Mouse (Mus musculus) left cerebral cortex, adult 9 months (tissue): ENCODE measurements around the gene Zfp276.
"Not testable (repeated sequence)": the region's sequence is repeated elsewhere in the genome, so short reads cannot be mapped to it uniquely, and the experiment has no call there.

Experiments
- DNase-seq, 2 experiments: peaks; one replicate each; pipeline ENCODE4 v3.0.0; 2022; ENCODE audit warnings: low spot score in 2 of 2

The Zfp276 gene

GRCm38 (mm10) chr8:123244382-123244781 lies 9.6 kb upstream of the Zfp276 start:
- no peak for DNase-seq

DNA sequence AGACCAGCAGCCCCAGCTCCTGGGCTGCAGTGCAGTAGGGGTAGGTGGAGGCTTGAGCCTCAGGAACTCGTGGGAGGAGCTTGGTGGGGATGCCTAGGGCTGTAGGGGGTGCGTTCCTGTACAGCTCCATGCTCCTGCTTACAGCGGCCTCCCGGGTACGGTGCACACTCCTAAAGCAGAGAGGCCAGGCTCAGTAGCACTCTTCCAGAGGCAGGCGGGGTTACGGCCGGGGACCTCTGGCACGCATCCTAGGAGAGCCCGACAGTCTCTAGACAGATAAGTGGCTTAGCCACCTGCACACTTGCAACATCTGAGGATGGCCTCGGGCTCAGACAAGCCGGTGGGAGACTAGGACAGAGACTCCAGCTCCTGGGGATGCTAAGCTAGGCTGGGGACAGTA lies 8.5 kb upstream of the Zfp276 start:
- DNase-seq = no peak

DNA sequence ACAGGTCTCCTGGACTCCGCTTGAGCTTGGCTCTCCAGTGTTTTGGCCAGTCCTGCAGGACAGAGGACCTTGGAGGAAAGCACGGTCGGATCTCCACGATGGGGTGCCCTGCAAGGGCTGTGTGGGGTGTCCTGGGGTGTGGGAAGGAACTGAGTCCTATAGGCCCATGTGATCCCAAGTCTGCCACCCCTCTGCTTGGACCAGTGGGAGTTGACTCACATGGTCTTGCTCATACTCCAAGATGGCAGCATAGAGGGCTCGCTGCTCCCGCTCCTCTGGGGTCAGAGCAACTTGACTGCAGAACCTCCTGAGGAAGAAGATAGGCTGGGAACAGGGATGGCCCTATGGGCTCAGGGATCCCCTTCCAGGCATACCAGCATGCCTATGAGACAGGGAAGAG lies 6.2 kb upstream of the Zfp276 start:
- no peak for DNase-seq

DNA sequence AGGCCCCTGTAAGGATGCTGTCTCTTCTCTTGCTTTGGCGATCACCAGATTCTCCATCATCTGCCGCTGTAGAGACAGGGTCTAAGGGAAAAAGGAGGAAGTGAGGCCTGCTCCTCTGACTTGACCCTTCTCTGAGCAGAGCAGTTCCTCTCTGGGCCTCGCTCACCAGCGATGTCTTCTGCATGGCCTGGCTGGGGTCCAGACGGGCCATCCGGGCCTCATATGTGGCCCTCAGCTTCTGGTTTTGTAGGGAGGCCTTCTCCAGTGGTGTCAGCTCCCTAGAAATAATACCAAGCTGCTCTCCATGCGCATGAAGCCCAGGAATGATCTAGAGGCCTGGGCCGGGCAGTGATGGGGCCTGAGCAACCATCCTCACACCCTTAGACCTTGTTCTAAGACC lies 5.4 kb upstream of the Zfp276 start:
- DNase-seq = no peak

DNA sequence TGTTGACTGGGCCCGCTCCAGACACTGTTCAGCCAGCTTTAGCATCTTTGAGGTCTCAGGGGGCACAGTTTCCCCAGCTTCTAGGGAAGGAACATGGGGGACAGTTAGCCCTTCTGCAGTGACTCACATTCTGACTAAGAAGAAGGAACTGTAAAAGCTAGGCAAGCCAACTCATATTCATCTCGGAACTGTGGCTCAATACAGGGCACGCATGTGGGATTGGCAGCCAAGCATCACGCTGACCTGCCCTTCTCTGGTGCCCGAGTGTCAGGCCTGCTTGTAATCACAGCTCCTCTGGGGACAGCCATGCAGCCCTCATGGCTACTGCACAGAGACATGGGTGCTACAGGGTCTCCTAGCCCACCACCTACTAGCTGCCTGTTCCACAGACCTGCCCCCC lies 3.1 kb upstream of the Zfp276 start:
- no peak for DNase-seq

- no peak for DNase-seq
Measured at GRCm38 (mm10) chr8:123252925-123253324, 1.1 kb upstream of the Zfp276 start.

GRCm38 (mm10) chr8:123253451-123254098 lies 420 bp upstream of the Zfp276 start:
- DNase-seq = no peak

DNA sequence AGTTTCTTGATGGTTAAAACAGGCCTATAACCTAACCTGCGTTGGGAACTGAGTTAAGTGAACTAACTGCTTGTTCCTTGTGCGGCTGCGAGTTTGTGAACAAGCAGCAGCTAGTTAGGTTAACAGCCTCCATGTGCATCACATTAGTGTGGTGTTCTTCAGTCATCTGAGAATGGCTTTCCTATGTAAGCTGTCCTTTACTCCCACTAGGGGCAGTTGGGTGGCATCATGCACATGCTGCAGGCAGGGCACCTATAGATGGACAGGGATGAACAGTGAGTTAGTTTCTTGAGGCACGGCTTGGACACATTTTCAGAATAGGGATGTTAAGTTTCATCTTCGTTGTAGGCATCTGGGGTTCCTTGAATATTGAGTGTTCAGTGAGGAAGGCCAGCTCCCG lies 1.2 kb downstream of the Zfp276 start:
- no peak for DNase-seq

- DNase-seq = peak in 1 of 2 experiments; percentile 73
Measured at GRCm38 (mm10) chr8:123257114-123257513, 3.1 kb downstream of the Zfp276 start.

- not testable (repeated sequence) for DNase-seq
Measured at GRCm38 (mm10) chr8:123257593-123257992, 3.6 kb downstream of the Zfp276 start.

DNA sequence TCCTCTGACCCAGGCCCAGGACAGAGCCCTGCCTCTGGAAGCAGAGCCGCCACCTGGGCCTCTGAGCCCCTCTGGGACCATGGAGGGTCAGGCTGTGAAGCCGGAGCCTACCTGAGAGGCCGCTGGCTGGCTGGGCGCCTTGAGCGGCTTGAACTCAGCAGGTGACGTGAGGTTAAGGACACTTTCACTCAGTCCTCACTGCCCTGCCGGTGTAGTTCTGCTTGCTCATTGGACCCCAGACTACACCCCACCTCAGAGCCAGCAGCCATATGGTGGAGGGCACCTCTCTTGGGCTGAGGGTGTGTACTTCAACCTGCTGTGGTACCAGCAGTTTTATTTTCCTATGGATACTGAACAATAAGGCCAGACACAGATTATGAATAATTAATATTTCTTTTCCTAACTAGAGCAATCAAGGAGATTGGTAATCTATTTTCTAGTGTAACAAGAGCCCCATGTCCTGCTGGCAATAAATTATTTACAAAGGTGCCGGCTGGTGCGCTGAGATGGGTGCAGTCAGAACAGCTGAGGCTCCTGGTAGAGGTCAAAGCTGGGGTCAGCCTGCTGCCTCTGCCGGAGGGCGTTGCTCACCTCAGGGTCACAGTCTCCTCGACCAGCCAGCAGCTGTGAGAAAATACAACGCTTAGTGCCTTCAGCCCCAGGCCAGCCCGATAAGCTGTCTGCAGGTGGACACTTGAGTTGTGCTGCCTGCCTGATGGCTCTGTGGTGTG lies 14.1 kb downstream of the Zfp276 start:
- no peak for DNase-seq

- DNase-seq = no peak
Measured at GRCm38 (mm10) chr8:123271147-123271546, 17.2 kb downstream of the Zfp276 start.

- no peak for DNase-seq
Measured at GRCm38 (mm10) chr8:123271901-123272300, 17.9 kb downstream of the Zfp276 start.

DNA sequence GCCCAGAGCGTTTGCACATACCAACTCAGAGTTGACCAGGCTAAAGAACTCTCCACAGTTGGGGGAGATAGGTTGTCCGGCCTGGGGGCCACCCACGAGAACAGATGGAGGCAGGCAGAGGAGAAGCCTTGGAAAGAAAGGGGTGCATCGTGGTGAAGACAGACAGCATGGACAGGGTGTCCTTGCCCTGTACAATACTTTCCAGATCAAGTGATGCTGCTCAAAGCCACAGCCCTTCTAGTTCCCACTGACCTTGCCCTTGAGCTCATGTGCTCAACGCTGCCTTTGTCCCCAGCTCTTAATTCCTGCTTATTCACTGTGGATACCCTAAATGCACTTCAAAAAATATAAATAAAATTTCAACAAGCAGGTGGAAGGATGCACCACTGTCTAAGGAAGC lies 20.5 kb downstream of the Zfp276 start:
- no peak for DNase-seq

DNA sequence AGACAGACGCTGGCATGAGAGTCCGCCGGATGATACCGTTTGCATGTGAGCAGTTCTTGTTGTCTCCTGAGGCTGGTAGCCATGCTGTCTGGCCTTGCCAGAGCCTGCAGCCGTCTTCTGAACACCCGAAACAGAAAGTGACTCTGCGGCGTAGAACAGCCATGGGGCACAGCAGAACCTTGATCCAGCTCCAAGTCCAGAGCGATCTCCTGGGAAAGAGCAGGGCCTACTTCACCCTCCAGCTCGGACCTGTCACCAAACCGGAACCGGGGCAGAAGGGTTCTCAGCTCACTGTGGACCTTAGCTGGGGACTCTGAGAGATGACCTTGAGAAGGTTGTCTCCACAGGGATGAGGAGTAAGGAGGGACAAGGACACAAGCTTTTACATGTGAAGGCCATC lies 21.1 kb downstream of the Zfp276 start:
- DNase-seq = no peak

DNA sequence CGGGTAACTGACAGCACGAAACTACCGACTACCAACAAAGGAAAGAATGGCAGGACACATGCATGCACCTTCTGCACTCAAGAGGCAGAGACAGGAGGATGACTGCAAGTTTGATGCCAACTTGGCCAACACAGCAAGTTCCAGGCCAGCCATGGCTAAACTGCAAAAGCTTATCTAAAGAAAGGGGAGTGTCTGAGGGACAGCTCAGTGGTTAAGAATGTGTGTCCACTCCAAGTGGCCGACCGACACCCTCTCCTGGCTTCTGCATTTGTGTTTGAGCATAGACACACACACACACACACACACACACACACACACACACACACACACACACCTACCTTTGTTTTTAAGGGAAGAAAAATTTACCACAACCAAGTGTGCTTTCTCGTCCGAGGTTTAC lies 24.4 kb downstream of the Zfp276 start:
- DNase-seq = no peak

DNA sequence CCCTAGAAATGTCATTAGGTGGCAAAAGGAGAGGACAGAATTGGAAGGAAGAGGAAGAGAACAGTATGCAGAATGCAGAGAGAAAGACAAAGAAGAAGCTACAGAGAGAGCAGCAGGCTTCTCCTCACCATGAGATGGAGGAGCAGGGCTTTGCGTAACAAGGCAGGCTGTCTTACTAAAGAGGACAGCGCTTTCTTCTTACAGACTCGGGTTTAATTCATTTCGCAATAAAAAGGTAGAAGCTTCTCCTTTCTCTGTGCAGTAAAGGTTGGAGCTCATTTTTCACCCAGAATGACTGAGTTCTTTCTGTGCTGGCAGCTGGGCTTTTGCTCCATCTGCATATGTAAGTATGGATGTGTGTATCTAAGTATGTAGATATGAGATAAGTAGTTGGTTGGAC lies 25.8 kb downstream of the Zfp276 start:
- DNase-seq = no peak

DNA sequence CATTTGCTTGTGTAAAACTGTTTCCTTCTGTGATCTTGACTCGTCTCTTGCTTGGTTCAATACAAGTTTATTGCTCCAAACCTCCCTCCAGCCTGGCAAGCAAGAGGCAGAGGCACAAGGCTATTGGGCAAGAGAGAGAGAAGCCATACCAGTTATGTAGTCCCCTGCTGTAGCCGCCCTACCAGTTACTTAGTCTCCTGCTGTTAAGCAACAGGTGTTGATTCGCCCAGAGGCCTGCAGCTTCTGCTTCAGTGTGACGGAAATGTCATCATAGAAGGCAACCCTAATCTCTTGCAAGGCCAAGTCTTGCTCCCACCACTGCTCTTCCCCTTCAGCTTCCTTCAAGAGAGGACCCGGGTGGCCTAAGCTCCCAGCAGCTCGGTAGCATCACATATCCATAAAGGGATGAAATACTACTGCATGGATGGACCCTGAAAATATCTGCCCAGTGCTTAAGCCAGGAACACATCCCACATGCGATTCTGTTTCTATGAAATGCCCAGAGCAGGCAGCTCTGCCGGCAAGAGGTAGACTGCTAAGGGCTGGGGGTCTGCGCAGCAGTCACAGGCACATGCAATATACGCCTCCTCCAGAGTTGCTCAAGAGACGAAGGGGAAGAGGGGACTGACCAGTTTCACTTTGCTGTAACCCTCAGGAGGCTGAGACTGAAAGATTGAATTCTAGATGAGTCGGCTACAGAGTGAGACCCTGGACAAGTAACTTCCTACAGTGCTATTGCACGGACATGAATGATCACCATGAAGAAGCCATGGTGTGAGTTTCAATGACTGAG lies 26.5 kb downstream of the Zfp276 start:
- DNase-seq = no peak

DNA sequence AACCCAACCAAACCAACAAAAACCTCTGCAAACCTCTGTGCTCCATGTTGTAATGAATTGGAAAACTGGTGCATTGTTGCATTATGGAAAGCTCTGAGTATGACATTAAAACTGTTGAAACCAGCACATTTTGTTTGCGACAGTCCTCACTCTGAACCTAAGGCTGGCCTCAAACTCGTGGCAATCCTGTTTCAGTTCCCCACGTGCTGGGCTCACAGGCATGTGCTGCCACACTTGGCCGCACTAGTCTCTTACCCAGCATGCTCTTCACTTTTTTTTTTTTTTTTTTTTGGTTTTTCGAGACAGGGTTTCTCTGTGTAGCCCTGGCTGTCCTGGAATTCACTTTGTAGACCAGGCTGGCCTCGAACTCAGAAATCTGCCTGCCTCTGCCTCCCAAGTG lies 29.0 kb downstream of the Zfp276 start:
- DNase-seq = not testable (repeated sequence)

DNA sequence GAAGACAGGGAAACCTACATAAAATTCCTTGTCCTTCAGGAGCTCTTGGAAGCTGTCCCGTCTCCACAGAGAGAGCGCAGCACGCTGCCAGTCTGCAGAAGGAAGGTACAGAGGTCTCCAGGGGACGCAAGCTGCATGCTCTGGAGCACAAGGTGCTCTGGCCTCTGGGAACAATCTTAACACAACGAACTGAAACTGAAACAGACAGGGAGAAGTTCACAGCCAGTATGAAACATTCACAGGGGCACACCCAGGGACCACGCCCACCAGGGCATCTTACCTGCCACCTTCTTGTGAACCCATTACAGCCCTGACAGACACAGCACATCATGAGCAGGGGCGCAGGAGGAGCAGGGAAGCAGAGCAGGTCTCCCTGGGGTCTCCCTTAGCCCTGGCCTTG lies 30.0 kb downstream of the Zfp276 start:
- DNase-seq = no peak

GRCm38 (mm10) chr8:123284493-123284892 lies 30.5 kb downstream of the Zfp276 start:
- DNase-seq = no peak

DNA sequence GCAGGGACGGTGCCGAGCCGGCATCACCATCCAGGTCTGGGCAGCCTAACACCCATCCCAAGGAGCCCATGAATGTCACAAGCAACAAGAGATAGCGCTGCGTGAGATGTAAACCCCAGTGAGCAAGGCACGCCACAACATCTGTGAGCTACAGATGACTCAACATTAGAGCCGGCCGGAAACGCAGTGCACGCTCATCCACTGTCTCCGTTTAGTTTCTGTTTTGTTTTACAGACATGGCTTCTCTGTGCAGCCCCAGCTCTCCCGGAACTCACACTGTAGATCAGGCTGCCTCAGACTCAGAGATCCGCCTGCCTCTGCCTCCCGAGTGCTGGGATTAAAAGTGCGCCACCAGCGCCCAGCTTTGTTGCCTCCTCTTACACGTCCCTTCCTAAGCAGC lies 33.4 kb downstream of the Zfp276 start:
- DNase-seq = no peak

DNA sequence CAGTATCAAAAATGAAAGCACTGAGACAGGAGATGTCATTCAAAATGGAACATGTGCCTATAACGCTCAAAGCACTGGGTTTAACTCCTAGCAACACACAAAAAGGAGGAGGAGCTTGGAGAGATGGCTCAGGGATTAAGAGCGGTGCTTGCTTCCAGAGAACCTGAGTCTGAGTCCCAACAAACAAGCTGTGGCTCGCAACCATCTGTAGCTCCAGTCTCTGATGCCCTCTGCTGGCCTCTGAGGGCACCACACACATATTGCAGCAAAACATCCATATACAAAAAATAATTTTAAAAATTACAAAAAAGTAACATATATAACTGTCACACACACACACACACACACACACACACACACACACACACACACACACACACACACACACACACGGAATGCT lies 36.2 kb downstream of the Zfp276 start:
- DNase-seq = no peak
